Mouse (Mus musculus) liver, postnatal 0 days (tissue): ENCODE measurements around the gene Arhgap29.

ENCODE experiments used
- CTCF ChIP-seq: sonication (generic); IDR thresholded peaks from 2 replicates; pipeline ENCODE4 v1.5.1; 2016; ENCODE audit warnings: antibody characterized with exemption, low read depth
- EP300 ChIP-seq: IDR thresholded peaks from 2 replicates; pipeline ENCODE4 v1.6.1; 2016; ENCODE audit warnings: antibody characterized with exemption, low read depth, mild to moderate bottlenecking

DNA sequence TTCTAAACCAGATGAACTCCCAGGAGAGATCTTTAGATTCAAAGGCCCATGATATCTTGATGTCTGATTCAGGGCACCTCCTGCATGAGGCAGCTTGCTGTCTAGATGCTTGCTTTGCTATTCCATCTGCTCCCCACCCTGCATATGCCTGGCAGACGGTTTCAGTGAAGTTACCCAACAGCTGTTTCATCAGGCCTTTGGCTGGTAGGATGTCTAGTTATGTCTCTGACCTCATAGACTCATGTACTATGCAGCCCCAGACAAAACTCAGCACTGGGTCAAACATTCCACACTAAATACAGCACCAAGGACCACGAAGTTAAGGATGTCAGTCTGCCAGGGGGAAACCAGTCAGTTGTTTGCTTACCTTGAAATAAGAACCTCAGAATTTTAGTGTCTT is 6.4 kb upstream of the Arhgap29 start:
- TF ChIP-seq CTCF (no peak), EP300 (no peak)
